Mouse (Mus musculus): ENCODE data around the gene Gm7697.
"Not testable (repeated sequence)": the region's sequence is repeated elsewhere in the genome, so short reads cannot be mapped to it uniquely, and the experiment has no call there.

The Gm7697 gene

GRCm38 (mm10) chr8:69522876-69523275, at the start of gene Gm7697:
Gm7697 (minus strand) TSS chr8:69522976.
- not testable (repeated sequence) for DNase-seq (ENCODE audit: extremely low spot score, low read depth, low spot score)

GRCm38 (mm10) chr8:69551249-69551648, 28.5 kb upstream of the Gm7697 start:
- not testable (repeated sequence) for DNase-seq (ENCODE audit: extremely low spot score, low read depth, low spot score)

- DNase-seq (ENCODE audit: extremely low spot score, low read depth, low spot score) = peak; percentile 16
Observed at GRCm38 (mm10) chr8:69549556-69549955, 26.8 kb upstream of the Gm7697 start.

- not testable (repeated sequence) for DNase-seq (ENCODE audit: extremely low spot score, low read depth, low spot score)
Observed at GRCm38 (mm10) chr8:69548114-69548513, 25.3 kb upstream of the Gm7697 start.

- not testable (repeated sequence) for DNase-seq (ENCODE audit: extremely low spot score, low read depth, low spot score)
Observed at GRCm38 (mm10) chr8:69547208-69547607, 24.4 kb upstream of the Gm7697 start.

GRCm38 (mm10) chr8:69545020-69545419, 22.2 kb upstream of the Gm7697 start:
- not testable (repeated sequence) for DNase-seq (ENCODE audit: extremely low spot score, low read depth, low spot score)

- DNase-seq (ENCODE audit: extremely low spot score, low read depth, low spot score) = not testable (repeated sequence)
Observed at GRCm38 (mm10) chr8:69544511-69544910, 21.7 kb upstream of the Gm7697 start.

GRCm38 (mm10) chr8:69543984-69544383, 21.2 kb upstream of the Gm7697 start:
- DNase-seq (ENCODE audit: extremely low spot score, low read depth, low spot score) = not testable (repeated sequence)

GRCm38 (mm10) chr8:69540764-69541163, 18.0 kb upstream of the Gm7697 start:
- not testable (repeated sequence) for DNase-seq (ENCODE audit: extremely low spot score, low read depth, low spot score)

- DNase-seq (ENCODE audit: extremely low spot score, low read depth, low spot score) = not testable (repeated sequence)
Observed at GRCm38 (mm10) chr8:69540331-69540730, 17.6 kb upstream of the Gm7697 start.

- not testable (repeated sequence) for DNase-seq (ENCODE audit: extremely low spot score, low read depth, low spot score)
Observed at GRCm38 (mm10) chr8:69474946-69475345, 47.8 kb downstream of the Gm7697 start.

GRCm38 (mm10) chr8:69453465-69453864, 69.3 kb downstream of the Gm7697 start, which contains the start of gene Gm9495:
Gm9495 (minus strand) TSS chr8:69453565.
- DNase-seq (ENCODE audit: extremely low spot score, low read depth, low spot score) = not testable (repeated sequence)

Data from hindlimb bud, embryonic 11.5 days (tissue).